Mouse (Mus musculus) embryo, embryonic 11 days (tissue): ENCODE results near the gene Rec8.

Source experiments
- DNase-seq: peaks from one replicate; pipeline ENCODE4 v3.0.0-alpha.2; 2015

The Rec8 gene

GRCm38 (mm10) chr14:55617822-55618221 lies at the start of gene Rec8:
TSS of gene Rec8 (plus strand) at chr14:55618037.
- peak; percentile 79 for DNase-seq

GRCm38 (mm10) chr14:55570588-55570987 lies 47.2 kb upstream of the Rec8 start:
- DNase-seq, result no peak

- DNase-seq, result no peak
Observed at GRCm38 (mm10) chr14:55571760-55572159, 46.1 kb upstream of the Rec8 start.

- DNase-seq, result no peak
Observed at GRCm38 (mm10) chr14:55575302-55575701, 42.5 kb upstream of the Rec8 start, which contains the start of gene Fitm1. TSS of gene Fitm1 (plus strand) at chr14:55575617.

- DNase-seq, result no peak
Observed at GRCm38 (mm10) chr14:55575711-55576110, 42.1 kb upstream of the Rec8 start.

- no peak for DNase-seq
Observed at GRCm38 (mm10) chr14:55576376-55576775, 41.5 kb upstream of the Rec8 start.

- peak; percentile 91 for DNase-seq
Observed at GRCm38 (mm10) chr14:55577871-55578667, 39.8 kb upstream of the Rec8 start, which contains the start of gene Psme1. TSS of gene Psme1 (plus strand) at chr14:55578123.

GRCm38 (mm10) chr14:55578668-55579269 lies 39.1 kb upstream of the Rec8 start:
- DNase-seq, result no peak

GRCm38 (mm10) chr14:55579511-55580496 lies 38.0 kb upstream of the Rec8 start:
- DNase-seq, result no peak

GRCm38 (mm10) chr14:55580731-55581130 lies 37.1 kb upstream of the Rec8 start:
- no peak for DNase-seq

GRCm38 (mm10) chr14:55581981-55582681 lies 35.7 kb upstream of the Rec8 start:
- no peak for DNase-seq

GRCm38 (mm10) chr14:55584303-55584701 lies 33.5 kb upstream of the Rec8 start:
- DNase-seq, result no peak

GRCm38 (mm10) chr14:55584702-55585565 lies 32.9 kb upstream of the Rec8 start, which contains the start of gene Emc9:
TSS of gene Emc9 (minus strand) at chr14:55585302.
- peak; percentile 79 for DNase-seq

GRCm38 (mm10) chr14:55585566-55585960 lies 32.3 kb upstream of the Rec8 start:
- no peak for DNase-seq

GRCm38 (mm10) chr14:55586149-55586548 lies 31.7 kb upstream of the Rec8 start:
- no peak for DNase-seq

GRCm38 (mm10) chr14:55589271-55589670 lies 28.6 kb upstream of the Rec8 start:
- DNase-seq, result no peak

- no peak for DNase-seq
Observed at GRCm38 (mm10) chr14:55589771-55590448, 27.9 kb upstream of the Rec8 start.

GRCm38 (mm10) chr14:55590748-55591330 lies 27.0 kb upstream of the Rec8 start, which contains the start of gene Psme2:
TSS of gene Psme2 (minus strand) at chr14:55591113.
- DNase-seq, result peak; percentile 97

- DNase-seq, result peak; percentile 94
Observed at GRCm38 (mm10) chr14:55591331-55591891, 26.4 kb upstream of the Rec8 start, which contains the start of gene Rnf31. TSS of gene Rnf31 (plus strand) at chr14:55591708.

- DNase-seq, result no peak
Observed at GRCm38 (mm10) chr14:55592226-55592625, 25.6 kb upstream of the Rec8 start.
